Mouse (Mus musculus) heart, embryonic 14.5 days (tissue): ENCODE measurements around the gene Fos. TPM values are rescaled to one million over a fixed set of nuclear protein-coding genes. Genes with fewer than 3 reads are reported as not detected.
A peak's percentile ranks its signal among the peaks of the same experiment; 100 is the strongest.

Experiments used
- ATAC-seq: fragments of 200-750 bp; cut with Nextera tagmentation; 2 replicates; pipeline ENCODE4 v1.8.0; 2017; ENCODE audit warnings: low read depth, moderate TSS enrichment; ENCODE audit not compliant: insufficient number of reproducible peaks, insufficient read depth, low FRiP score
- H3K27ac ChIP-seq, 2 experiments: fragments of 200-500 bp in 1 of 2; fragments of 300-500 bp in 1 of 2; sonication (generic) in 1 of 2; replicated peaks in 1 of 2; 2 replicates each; pipeline ENCODE4 v1.5.1; 2012 to 2014; ENCODE audit warnings: low read depth in 2 of 2, low read length in 2 of 2, control low read depth in 1 of 2, mild to moderate bottlenecking in 1 of 2, mixed read lengths in 1 of 2; ENCODE audit not compliant: control insufficient read depth in 1 of 2, insufficient read depth in 1 of 2
- H3K27me3 ChIP-seq: fragments of 300-500 bp; sonication (generic); 2 replicates; pipeline ENCODE4 v1.6.1; 2014; ENCODE audit warnings: mild to moderate bottlenecking, low read length, control low read depth; ENCODE audit not compliant: control insufficient read depth, insufficient read depth
- H3K36me3 ChIP-seq: fragments of 300-500 bp; sonication (generic); 2 replicates; pipeline ENCODE4 v1.6.1; 2014; ENCODE audit warnings: mild to moderate bottlenecking, control low read depth, low read length, mixed read lengths; ENCODE audit not compliant: control insufficient read depth, insufficient read depth
- H3K4me1 ChIP-seq, 2 experiments: fragments of 200-500 bp in 1 of 2; fragments of 300-500 bp in 1 of 2; sonication (generic) in 1 of 2; 2 replicates each; pipeline ENCODE4 v1.6.1; 2012 to 2014; ENCODE audit warnings: low read length in 2 of 2, control low read depth in 1 of 2, mixed read lengths in 1 of 2; ENCODE audit not compliant: control insufficient read depth in 2 of 2, insufficient read depth in 2 of 2
- H3K4me2 ChIP-seq: fragments of 300-500 bp; sonication (generic); 2 replicates; pipeline ENCODE4 v1.6.1; 2014; ENCODE audit warnings: mild to moderate bottlenecking, low read length
- H3K4me3 ChIP-seq, 2 experiments: fragments of 200-500 bp in 1 of 2; fragments of 300-500 bp in 1 of 2; sonication (generic) in 1 of 2; 2 replicates each; pipeline ENCODE4 v1.5.1; 2012 to 2014; ENCODE audit warnings: low read length in 2 of 2, mild to moderate bottlenecking in 2 of 2, control low read depth in 1 of 2, low read depth in 1 of 2, moderate library complexity in 1 of 2; ENCODE audit not compliant: control insufficient read depth in 1 of 2, insufficient read depth in 1 of 2
- H3K9ac ChIP-seq: fragments of 300-500 bp; sonication (generic); 2 replicates; pipeline ENCODE4 v1.6.1; 2014; ENCODE audit warnings: mild to moderate bottlenecking, low read length
- H3K9me3 ChIP-seq: fragments of 300-500 bp; sonication (generic); 2 replicates; pipeline ENCODE4 v1.6.1; 2016; ENCODE audit warnings: low read length, control low read depth; ENCODE audit not compliant: control insufficient read depth
- WGBS: fragments of 180-500 bp; shearing (Covaris S2); extraction: QIAGEN DNeasy Blood & Tissue Kit; methylation state at CpG from one replicate; pipeline ENCODE4 v1.1.7; 2014; 5-methylcytosine and 5-hydroxymethylcytosine counted together
- polyA plus RNA-seq: library from polyadenylated mRNA; unstranded; fragments of >200 nt; fragmentation: Nextera tagmentation; extraction: Ambion mirVana; gene quantifications from 2 replicates; pipeline ENCODE4 v1.2.1, GENCODE M21; 2014

The Fos gene
- polyA plus RNA-seq, 1 experiment from 2014 or later = 3.8 TPM

DNA sequence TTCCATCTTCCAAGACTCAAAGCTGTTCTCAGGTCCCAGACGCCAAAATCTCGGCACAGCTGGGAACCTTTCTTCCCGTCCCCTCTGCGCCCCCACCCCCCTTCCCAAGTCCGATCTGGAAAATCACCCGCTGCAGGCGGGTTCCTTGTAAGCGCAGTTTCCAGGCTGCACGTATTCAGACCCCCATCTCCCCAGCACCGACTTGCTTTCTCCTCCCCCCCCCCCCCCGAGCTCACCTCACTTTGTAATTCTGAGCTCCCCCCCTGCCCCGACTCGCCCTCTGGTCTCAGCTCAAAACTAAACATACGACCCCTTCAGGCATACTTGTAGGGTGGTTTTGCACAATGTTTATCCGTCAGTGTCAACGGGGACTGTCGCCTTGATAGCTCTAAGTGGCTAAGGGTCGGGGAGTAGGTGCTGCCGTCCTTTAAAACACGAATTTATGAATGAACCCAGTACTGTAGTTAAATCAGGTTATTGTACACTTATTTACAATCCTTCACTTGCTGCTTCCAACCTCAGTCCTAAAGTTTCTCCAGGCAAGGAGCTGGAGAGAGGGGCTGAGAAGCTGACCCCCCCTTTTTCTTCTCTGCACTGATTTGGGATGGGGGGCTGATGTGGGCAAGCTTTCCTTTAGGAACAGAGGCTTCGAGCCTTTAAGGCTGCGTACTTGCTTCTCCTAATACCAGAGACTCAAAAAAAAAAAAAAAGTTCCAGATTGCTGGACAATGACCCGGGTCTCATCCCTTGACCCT lies 857 bp upstream of the Fos start:
- H3K4me1 ChIP-seq = peaks cover 11 to 28% of the 10 kb centered on the region in 2 experiments
- peak overlapping the region; percentile 71 for H3K9ac ChIP-seq
- no peak for ATAC-seq
- H3K27ac ChIP-seq = peak overlapping the region; percentile 84 to 91
- under 1% methylated on average over 23 of the region's 23 CpGs for WGBS
- H3K27me3 ChIP-seq = no peaks in the 10 kb centered on the region; the same call in 1 of the 2 replicates
- H3K4me2 ChIP-seq = peak overlapping the region; percentile 93
- H3K4me3 ChIP-seq = peak overlapping the region; percentile 50 to 65
- H3K36me3 ChIP-seq = peaks cover 8% of the 10 kb centered on the region; the same call in 1 of the 2 replicates
- H3K9me3 ChIP-seq = no peaks in the 10 kb centered on the region

DNA sequence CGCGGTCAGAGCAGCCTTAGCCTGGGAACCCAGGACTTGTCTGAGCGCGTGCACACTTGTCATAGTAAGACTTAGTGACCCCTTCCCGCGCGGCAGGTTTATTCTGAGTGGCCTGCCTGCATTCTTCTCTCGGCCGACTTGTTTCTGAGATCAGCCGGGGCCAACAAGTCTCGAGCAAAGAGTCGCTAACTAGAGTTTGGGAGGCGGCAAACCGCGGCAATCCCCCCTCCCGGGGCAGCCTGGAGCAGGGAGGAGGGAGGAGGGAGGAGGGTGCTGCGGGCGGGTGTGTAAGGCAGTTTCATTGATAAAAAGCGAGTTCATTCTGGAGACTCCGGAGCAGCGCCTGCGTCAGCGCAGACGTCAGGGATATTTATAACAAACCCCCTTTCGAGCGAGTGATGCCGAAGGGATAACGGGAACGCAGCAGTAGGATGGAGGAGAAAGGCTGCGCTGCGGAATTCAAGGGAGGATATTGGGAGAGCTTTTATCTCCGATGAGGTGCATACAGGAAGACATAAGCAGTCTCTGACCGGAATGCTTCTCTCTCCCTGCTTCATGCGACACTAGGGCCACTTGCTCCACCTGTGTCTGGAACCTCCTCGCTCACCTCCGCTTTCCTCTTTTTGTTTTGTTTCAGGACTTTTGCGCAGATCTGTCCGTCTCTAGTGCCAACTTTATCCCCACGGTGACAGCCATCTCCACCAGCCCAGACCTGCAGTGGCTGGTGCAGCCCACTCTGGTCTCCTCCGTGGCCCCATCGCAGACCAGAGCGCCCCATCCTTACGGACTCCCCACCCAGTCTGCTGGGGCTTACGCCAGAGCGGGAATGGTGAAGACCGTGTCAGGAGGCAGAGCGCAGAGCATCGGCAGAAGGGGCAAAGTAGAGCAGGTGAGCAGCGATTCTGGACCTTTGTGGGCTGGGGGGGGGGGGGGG lies 875 bp downstream of the Fos start:
- peak overlapping the region; percentile 58 to 65 for H3K4me3 ChIP-seq
- no peaks in the 10 kb centered on the region; the same call in 1 of the 2 replicates for H3K27me3 ChIP-seq
- peak overlapping the region; percentile 91 for H3K27ac ChIP-seq
- peak overlapping the region; percentile 93 for H3K4me2 ChIP-seq
- peaks cover 8% of the 10 kb centered on the region; the same call in 1 of the 2 replicates for H3K36me3 ChIP-seq
- peak overlapping the region; percentile 71 for H3K9ac ChIP-seq
- H3K9me3 ChIP-seq = no peaks in the 10 kb centered on the region
- H3K4me1 ChIP-seq = peaks cover 15 to 33% of the 10 kb centered on the region in 2 experiments
- WGBS = under 1% methylated on average over 49 of the region's 49 CpGs
- ATAC-seq = peak; percentile 4; the same call in 1 of the 2 replicates

DNA sequence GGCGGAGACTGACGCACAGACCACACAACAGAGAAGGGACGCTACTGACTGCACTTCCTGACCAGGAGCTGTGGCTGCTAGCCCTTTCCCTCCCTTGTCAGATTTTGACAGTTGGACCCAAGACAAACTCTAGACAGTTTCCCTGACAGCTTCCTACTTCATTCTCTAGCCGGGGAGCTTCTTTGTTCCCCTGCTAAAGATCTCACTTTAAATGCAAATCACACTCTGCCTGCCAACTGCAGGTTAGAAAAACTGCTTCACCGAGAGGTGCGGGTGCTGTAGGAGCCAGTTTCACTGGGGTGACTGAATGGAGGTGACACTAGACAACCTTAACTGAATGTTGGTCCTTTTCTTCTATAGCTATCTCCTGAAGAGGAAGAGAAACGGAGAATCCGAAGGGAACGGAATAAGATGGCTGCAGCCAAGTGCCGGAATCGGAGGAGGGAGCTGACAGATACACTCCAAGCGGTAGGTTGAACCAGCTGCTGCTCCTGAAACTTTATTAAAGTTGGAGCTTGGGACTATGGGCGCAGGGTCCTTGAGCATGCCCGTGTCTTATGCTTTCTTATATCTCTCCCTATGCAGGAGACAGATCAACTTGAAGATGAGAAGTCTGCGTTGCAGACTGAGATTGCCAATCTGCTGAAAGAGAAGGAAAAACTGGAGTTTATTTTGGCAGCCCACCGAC lies 1.7 kb downstream of the Fos start:
- no peak overlapping the region for H3K27ac ChIP-seq
- ATAC-seq = no peak
- WGBS = 31% methylated on average over 14 of the region's 16 CpGs
- H3K9ac ChIP-seq = peak overlapping the region; percentile 71
- H3K9me3 ChIP-seq = no peaks in the 10 kb centered on the region
- H3K36me3 ChIP-seq = peaks cover 8% of the 10 kb centered on the region; the same call in 1 of the 2 replicates
- H3K27me3 ChIP-seq = no peaks in the 10 kb centered on the region; the same call in 1 of the 2 replicates
- peaks cover 16 to 35% of the 10 kb centered on the region in 2 experiments for H3K4me1 ChIP-seq
- peak overlapping the region; percentile 93 for H3K4me2 ChIP-seq
- peak overlapping the region; percentile 58 to 65; a peak in 3 of 4 replicates for H3K4me3 ChIP-seq

DNA sequence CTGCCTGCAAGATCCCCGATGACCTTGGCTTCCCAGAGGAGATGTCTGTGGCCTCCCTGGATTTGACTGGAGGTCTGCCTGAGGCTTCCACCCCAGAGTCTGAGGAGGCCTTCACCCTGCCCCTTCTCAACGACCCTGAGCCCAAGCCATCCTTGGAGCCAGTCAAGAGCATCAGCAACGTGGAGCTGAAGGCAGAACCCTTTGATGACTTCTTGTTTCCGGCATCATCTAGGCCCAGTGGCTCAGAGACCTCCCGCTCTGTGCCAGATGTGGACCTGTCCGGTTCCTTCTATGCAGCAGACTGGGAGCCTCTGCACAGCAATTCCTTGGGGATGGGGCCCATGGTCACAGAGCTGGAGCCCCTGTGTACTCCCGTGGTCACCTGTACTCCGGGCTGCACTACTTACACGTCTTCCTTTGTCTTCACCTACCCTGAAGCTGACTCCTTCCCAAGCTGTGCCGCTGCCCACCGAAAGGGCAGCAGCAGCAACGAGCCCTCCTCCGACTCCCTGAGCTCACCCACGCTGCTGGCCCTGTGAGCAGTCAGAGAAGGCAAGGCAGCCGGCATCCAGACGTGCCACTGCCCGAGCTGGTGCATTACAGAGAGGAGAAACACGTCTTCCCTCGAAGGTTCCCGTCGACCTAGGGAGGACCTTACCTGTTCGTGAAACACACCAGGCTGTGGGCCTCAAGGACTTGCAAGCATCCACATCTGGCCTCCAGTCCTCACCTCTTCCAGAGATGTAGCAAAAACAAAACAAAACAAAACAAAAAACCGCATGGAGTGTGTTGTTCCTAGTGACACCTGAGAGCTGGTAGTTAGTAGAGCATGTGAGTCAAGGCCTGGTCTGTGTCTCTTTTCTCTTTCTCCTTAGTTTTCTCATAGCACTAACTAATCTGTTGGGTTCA lies 2.5 kb downstream of the Fos start:
- no peak overlapping the region for H3K9ac ChIP-seq
- no peaks in the 10 kb centered on the region for H3K9me3 ChIP-seq
- H3K27me3 ChIP-seq = no peaks in the 10 kb centered on the region; the same call in 1 of the 2 replicates
- H3K27ac ChIP-seq = no peak overlapping the region
- peaks cover 8% of the 10 kb centered on the region; the same call in 1 of the 2 replicates for H3K36me3 ChIP-seq
- H3K4me3 ChIP-seq = no peak overlapping the region
- H3K4me2 ChIP-seq = peak overlapping the region; percentile 93
- 66% methylated on average over 23 of the region's 23 CpGs for WGBS
- no peak for ATAC-seq
- H3K4me1 ChIP-seq = peaks cover 16 to 35% of the 10 kb centered on the region in 2 experiments

DNA sequence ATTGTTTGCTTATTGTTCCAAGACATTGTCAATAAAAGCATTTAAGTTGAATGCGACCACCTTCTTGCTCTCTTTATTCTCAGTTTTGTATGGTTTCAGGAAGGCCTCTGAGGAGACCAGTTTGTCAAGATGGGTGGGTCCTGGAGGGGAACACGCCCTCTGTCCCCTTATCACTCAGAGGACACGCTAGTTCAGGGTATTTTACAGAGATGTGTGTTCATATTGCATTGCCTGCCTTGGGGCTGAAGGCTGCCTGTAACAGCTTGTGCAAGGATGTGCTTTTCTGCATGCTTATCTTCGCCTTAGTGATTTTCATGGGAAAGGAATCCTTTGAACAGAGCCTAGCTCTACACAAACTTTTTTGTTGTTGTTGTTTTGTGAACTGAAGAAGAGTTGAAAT lies 3.5 kb downstream of the Fos start:
- Histone ChIP-seq H3K27ac (no peak overlapping the region), H3K9me3 (no peaks in the 10 kb centered on the region), H3K9ac (no peak overlapping the region), H3K4me2 (no peak overlapping the region), H3K4me1 (peaks cover 16 to 27% of the 10 kb centered on the region in 2 experiments), H3K36me3 (peaks cover 8% of the 10 kb centered on the region; the same call in 1 of the 2 replicates), H3K27me3 (no peaks in the 10 kb centered on the region; the same call in 1 of the 2 replicates), H3K4me3 (no peak overlapping the region)
- 73% methylated on average over 4 of the region's 4 CpGs for WGBS
- ATAC-seq = no peak

DNA sequence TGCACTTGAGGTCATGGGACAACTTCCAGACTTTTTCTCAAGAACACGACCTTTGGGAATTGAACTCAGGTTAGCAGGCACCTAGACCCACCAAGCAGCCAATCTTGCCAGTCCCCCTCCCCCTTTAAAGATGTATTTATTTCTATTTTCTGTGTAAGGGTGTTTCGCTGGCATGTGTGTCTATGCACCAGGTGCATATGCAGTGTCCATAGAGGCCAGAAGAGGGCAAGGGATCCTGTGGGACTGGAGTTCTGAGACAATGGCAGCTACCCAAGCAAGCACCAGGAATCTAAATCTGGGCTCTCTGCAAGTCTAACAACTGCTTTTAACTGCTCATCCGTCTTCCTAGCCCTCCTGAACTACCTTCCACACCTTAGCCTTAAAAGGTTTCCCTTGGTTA lies 4.1 kb downstream of the Fos start:
- Histone ChIP-seq H3K9me3 (no peaks in the 10 kb centered on the region), H3K36me3 (peaks cover 8% of the 10 kb centered on the region; the same call in 1 of the 2 replicates), H3K27me3 (no peaks in the 10 kb centered on the region; the same call in 1 of the 2 replicates), H3K27ac (no peak overlapping the region), H3K4me2 (no peak overlapping the region), H3K4me3 (no peak overlapping the region), H3K4me1 (peaks cover 16 to 26% of the 10 kb centered on the region in 2 experiments), H3K9ac (no peak overlapping the region)
- 79% methylated on average over 3 of the region's 3 CpGs for WGBS
- no peak for ATAC-seq
